Mouse (Mus musculus) ES-Bruce4 (cell line): ENCODE measurements around the gene Lpcat3.

Experiments used
- CTCF ChIP-seq: IDR thresholded peaks from one replicate; pipeline ENCODE4 v1.8.1; 2011; ENCODE audit warnings: low read depth, low read length
- POLR2A ChIP-seq: IDR thresholded peaks from one replicate; pipeline ENCODE4 v1.8.1; 2011; ENCODE audit warnings: low read length; ENCODE audit not compliant: insufficient read depth

GRCm38 (mm10) chr6:124694166-124694955 is 31.5 kb downstream of the Lpcat3 start:
- no peak for TF ChIP-seq POLR2A
- TF ChIP-seq CTCF = no peak
